Mouse (Mus musculus) testis, adult 2 months (tissue): ENCODE results near the gene Secisbp2l. TPM values are rescaled to one million over a fixed set of nuclear protein-coding genes. Genes with fewer than 3 reads are reported as not detected.

Source experiments
- H3K27ac ChIP-seq: fragments of 200-500 bp; 2 replicates; pipeline ENCODE4 v1.5.1; 2012; ENCODE audit warnings: low read depth, low read length; ENCODE audit not compliant: control insufficient read depth, insufficient read depth
- H3K27me3 ChIP-seq: fragments of 200-500 bp; 2 replicates; pipeline ENCODE4 v1.6.1; 2012; ENCODE audit warnings: mild to moderate bottlenecking, low read length, moderate library complexity; ENCODE audit not compliant: control insufficient read depth, insufficient read depth
- H3K36me3 ChIP-seq: fragments of 200-500 bp; 2 replicates; pipeline ENCODE4 v1.6.1; 2012; ENCODE audit warnings: mild to moderate bottlenecking, low read length; ENCODE audit not compliant: control insufficient read depth, insufficient read depth
- H3K4me1 ChIP-seq: fragments of 200-500 bp; 2 replicates; pipeline ENCODE4 v1.6.1; 2012; ENCODE audit warnings: low read length; ENCODE audit not compliant: control insufficient read depth, insufficient read depth
- H3K4me3 ChIP-seq: fragments of 200-500 bp; 2 replicates; pipeline ENCODE4 v1.5.1; 2012; ENCODE audit warnings: low read depth, mild to moderate bottlenecking, low read length, moderate library complexity, mixed read lengths; ENCODE audit not compliant: control insufficient read depth
- CTCF ChIP-seq: fragments of 200-500 bp; IDR thresholded peaks from 2 replicates; pipeline ENCODE4 v1.5.1; 2012; ENCODE audit warnings: low read depth, mild to moderate bottlenecking, inconsistent platforms, low read length, moderate library complexity; ENCODE audit not compliant: control insufficient read depth, insufficient read depth, insufficient replicate concordance
- POLR2A ChIP-seq: fragments of 200-500 bp; IDR thresholded peaks from 2 replicates; pipeline ENCODE4 v1.6.1; 2012; ENCODE audit warnings: low read depth, mild to moderate bottlenecking, inconsistent platforms, low read length, moderate library complexity; ENCODE audit not compliant: control insufficient read depth
- polyA plus RNA-seq: library from polyadenylated mRNA; depleted of rRNA; stranded (reverse); fragments of >200 nt; gene quantifications from 2 replicates; pipeline ENCODE4 v1.2.3, GENCODE M21; 2012; rRNA removed

Gene Secisbp2l
- polyA plus RNA-seq, 1 experiment, result 4.0 TPM

DNA sequence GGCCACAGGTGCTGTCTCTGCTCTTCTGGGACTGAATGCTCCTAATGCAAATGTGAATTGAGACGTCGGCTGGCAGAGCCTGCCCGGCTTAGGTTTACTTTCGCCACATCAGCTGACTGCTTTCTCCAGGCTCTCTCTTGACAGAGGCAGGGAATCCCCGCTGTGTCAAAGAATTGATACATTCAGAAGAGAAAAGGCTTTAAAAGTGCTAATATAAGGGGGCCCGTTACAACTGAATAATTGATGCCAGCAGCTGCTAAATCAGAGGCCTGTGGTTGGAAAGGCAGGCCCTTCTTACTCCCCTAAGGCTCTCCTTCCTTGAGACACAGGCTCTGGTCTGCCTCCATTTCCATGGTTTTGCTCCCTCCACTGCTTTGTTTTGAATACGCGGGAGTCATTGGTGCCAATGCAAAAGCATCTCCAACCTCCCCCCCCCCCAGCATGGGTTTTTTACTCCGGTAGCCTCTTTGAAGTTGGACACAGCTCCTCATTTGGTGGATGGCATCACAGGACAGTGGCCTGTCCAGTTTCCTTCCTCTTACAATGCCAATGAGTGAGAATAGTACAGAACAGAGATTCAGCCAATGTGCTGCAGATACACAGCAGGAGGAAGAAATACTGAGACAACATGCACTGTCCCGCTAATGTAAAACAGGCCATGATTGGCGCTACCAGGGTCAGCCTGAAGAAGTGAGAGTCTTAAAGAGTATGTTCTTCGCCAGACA lies 77.6 kb downstream of the Secisbp2l start:
- H3K27ac ChIP-seq, result no peak overlapping the region

GRCm38 (mm10) chr2:125702851-125703250 lies 79.8 kb downstream of the Secisbp2l start:
- no peaks in the 10 kb centered on the region for H3K27me3 ChIP-seq
- no peaks in the 10 kb centered on the region for H3K4me1 ChIP-seq
- H3K36me3 ChIP-seq, result no peaks in the 10 kb centered on the region
- TF ChIP-seq POLR2A (no peak), CTCF (no peak)
- no peak overlapping the region for H3K4me3 ChIP-seq
- H3K27ac ChIP-seq, result no peak overlapping the region

More for the DNA sequence above, 77.6 kb downstream of the Secisbp2l start:
- TF ChIP-seq CTCF (no peak), POLR2A (no peak)
- no peak overlapping the region for H3K4me3 ChIP-seq
- no peaks in the 10 kb centered on the region for H3K27me3 ChIP-seq
- peaks cover 3% of the 10 kb centered on the region for H3K4me1 ChIP-seq
- H3K36me3 ChIP-seq, result no peaks in the 10 kb centered on the region

DNA sequence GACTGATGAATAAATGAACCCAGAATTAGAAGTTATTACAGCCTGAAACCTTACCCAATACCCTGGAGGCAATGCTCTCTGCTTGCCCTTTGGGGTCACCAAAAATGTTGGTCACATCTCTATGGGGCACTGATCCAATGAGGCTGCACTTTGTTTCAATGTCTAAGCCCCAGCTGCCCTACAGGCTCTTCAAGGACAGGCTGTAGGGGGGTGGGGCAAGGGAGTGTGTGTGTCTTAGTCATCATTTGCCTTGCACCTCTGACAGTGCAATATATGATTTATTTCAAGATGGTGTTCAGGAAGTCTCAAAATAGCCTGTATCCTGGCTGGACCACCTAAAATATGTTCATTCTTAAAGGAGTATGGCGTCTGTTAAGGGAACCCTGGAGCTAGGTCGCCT lies 81.1 kb downstream of the Secisbp2l start:
- Histone ChIP-seq H3K36me3 (no peaks in the 10 kb centered on the region), H3K27ac (no peak overlapping the region), H3K27me3 (no peaks in the 10 kb centered on the region), H3K4me1 (no peaks in the 10 kb centered on the region), H3K4me3 (no peak overlapping the region)
- TF ChIP-seq CTCF (no peak), POLR2A (no peak)

DNA sequence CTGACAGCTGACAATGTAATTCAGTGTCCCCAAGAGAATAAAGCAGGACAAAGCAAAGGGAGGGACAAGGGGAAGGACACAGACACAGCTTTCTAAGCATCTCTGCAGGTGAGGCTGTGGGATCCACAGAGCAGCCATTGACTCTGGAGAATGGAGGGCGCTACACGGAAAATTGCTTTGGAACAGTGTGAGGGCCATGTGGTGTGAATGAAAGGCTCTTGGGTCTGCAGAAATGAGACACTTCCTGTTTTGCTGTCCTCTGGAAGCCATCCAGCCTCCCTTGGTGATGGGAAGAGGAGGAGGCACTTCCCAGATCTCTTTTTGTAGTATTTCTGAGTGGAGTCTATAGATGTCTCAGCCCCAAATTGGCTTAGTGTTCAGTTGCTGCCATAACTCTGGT lies 86.5 kb downstream of the Secisbp2l start:
- TF ChIP-seq CTCF, result no peak
- TF ChIP-seq POLR2A, result no peak
- Histone ChIP-seq H3K27ac (no peak overlapping the region), H3K4me1 (no peaks in the 10 kb centered on the region), H3K36me3 (no peaks in the 10 kb centered on the region), H3K4me3 (no peak overlapping the region), H3K27me3 (no peaks in the 10 kb centered on the region)

DNA sequence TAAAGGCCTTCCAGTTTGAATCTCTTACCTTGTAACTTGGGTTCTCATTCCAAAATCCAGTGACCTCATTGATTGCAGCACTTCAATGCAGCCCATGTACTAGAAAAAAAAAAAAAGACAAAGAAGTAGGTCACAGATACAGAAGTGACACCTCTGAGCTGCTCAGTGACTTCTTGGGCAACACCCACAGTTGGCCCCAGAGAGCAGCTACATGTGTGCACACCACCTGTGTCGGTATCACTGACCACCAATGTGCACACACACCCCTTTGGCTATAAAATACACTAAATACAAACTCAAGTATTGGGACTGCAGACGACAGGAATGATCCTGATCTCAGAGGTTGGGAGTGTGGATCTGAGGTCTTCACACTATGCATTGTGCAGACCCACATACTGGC lies 87.9 kb downstream of the Secisbp2l start:
- TF ChIP-seq POLR2A, result no peak
- no peak for TF ChIP-seq CTCF
- Histone ChIP-seq H3K4me1 (no peaks in the 10 kb centered on the region), H3K36me3 (no peaks in the 10 kb centered on the region)

GRCm38 (mm10) chr2:125692010-125692409 lies 90.7 kb downstream of the Secisbp2l start:
- Histone ChIP-seq H3K27ac (no peak overlapping the region), H3K36me3 (no peaks in the 10 kb centered on the region), H3K4me1 (no peaks in the 10 kb centered on the region), H3K4me3 (no peak overlapping the region), H3K27me3 (no peaks in the 10 kb centered on the region)
- no peak for TF ChIP-seq CTCF

More for the DNA sequence above, 87.9 kb downstream of the Secisbp2l start:
- Histone ChIP-seq H3K27ac (no peak overlapping the region), H3K27me3 (no peaks in the 10 kb centered on the region), H3K4me3 (no peak overlapping the region)

Other genes with a start within 250 kb of the Secisbp2l start
- gene Cep152, start 157.8 kb downstream of the Secisbp2l start, polyA plus RNA-seq, result 2.1 and 2.3 TPM in 2 replicates
- 4.2 and 5.4 TPM in 2 replicates for gene Eid1, start 109.8 kb downstream of the Secisbp2l start, polyA plus RNA-seq
- gene Shc4, start 58.7 kb downstream of the Secisbp2l start, polyA plus RNA-seq, result 4.8 and 8.5 TPM in 2 replicates
- gene Galk2, start 76.2 kb upstream of the Secisbp2l start, polyA plus RNA-seq, result 9.7 and 10.6 TPM in 2 replicates
- gene Cops2, start 76.3 kb upstream of the Secisbp2l start, polyA plus RNA-seq, result 22.6 and 29.6 TPM in 2 replicates